Mouse (Mus musculus) intestine, embryonic 15.5 days (tissue): Measurements from ENCODE around the gene Ubtd2. TPM values are rescaled to one million over a fixed set of nuclear protein-coding genes. Genes with fewer than 3 reads are reported as not detected.

Source experiments
- ATAC-seq: fragments of 200-750 bp; cut with Nextera tagmentation; 2 replicates; pipeline ENCODE4 v1.8.0; 2017; ENCODE audit warnings: moderate TSS enrichment, moderate library complexity
- H3K27ac ChIP-seq: fragments of 300-500 bp; sonication (generic); 2 replicates; pipeline ENCODE4 v1.5.1; 2015; ENCODE audit warnings: mild to moderate bottlenecking, inconsistent platforms
- H3K27me3 ChIP-seq: fragments of 300-500 bp; sonication (generic); replicated peaks from 2 replicates; pipeline ENCODE4 v1.6.1; 2015; ENCODE audit warnings: inconsistent platforms
- H3K36me3 ChIP-seq: fragments of 300-500 bp; sonication (generic); 2 replicates; pipeline ENCODE4 v1.6.1; 2015; ENCODE audit warnings: inconsistent platforms
- H3K4me1 ChIP-seq: fragments of 300-500 bp; sonication (generic); replicated peaks from 2 replicates; pipeline ENCODE4 v1.6.1; 2015; ENCODE audit warnings: inconsistent platforms
- H3K4me2 ChIP-seq: fragments of 300-500 bp; sonication (generic); replicated peaks from 2 replicates; pipeline ENCODE4 v1.6.1; 2015; ENCODE audit warnings: mild to moderate bottlenecking, inconsistent platforms
- H3K4me3 ChIP-seq: fragments of 300-500 bp; sonication (generic); replicated peaks from 2 replicates; pipeline ENCODE4 v1.5.1; 2015; ENCODE audit warnings: inconsistent platforms
- H3K9ac ChIP-seq: fragments of 300-500 bp; sonication (generic); 2 replicates; pipeline ENCODE4 v1.6.1; 2015; ENCODE audit warnings: inconsistent platforms
- H3K9me3 ChIP-seq: fragments of 300-500 bp; sonication (generic); 2 replicates; pipeline ENCODE4 v1.6.1; 2016; ENCODE audit warnings: inconsistent platforms
- WGBS: fragments of 180-500 bp; shearing (Covaris S2); methylation state at CpG from one replicate; pipeline ENCODE4 v1.1.7; 2015; 5-methylcytosine and 5-hydroxymethylcytosine counted together
- polyA plus RNA-seq: library from polyadenylated mRNA; unstranded; fragments of >200 nt; fragmentation: Nextera tagmentation; extraction: Ambion mirVana; gene quantifications from 2 replicates; pipeline ENCODE4 v1.2.1, GENCODE M21; 2015

The Ubtd2 gene
- polyA plus RNA-seq: 29.4 and 34.0 TPM in 2 replicates

GRCm38 (mm10) chr11:32454800-32455506 lies at the start of gene Ubtd2:
Ubtd2 (plus strand) TSS chr11:32455370.
- 0% methylated on average over 70 of the region's 86 CpGs for WGBS
- Histone ChIP-seq H3K27me3 (no peaks in the 10 kb centered on the region), H3K4me1 (peaks cover 5% of the 10 kb centered on the region; the same call in 1 of the 2 replicates), H3K27ac (peak within 1 kb of the TSS; percentile 97), H3K36me3 (no peaks in the 10 kb centered on the region), H3K4me2 (peak within 1 kb of the TSS; percentile 92), H3K9ac (peak within 1 kb of the TSS; percentile 95), H3K9me3 (no peaks in the 10 kb centered on the region), H3K4me3 (peak within 1 kb of the TSS; percentile 97)
- peak; percentile 99 for ATAC-seq

GRCm38 (mm10) chr11:32407863-32408262 lies 47.3 kb upstream of the Ubtd2 start:
- Histone ChIP-seq H3K4me3 (no peak overlapping the region), H3K27me3 (no peaks in the 10 kb centered on the region), H3K36me3 (peaks cover 5% of the 10 kb centered on the region; the same call in 1 of the 2 replicates), H3K4me1 (peaks cover 5% of the 10 kb centered on the region), H3K27ac (no peak overlapping the region), H3K9ac (no peak overlapping the region), H3K4me2 (no peak overlapping the region), H3K9me3 (no peaks in the 10 kb centered on the region)
- ATAC-seq: no peak
- WGBS: 84% methylated on average over 3 of the region's 3 CpGs

DNA sequence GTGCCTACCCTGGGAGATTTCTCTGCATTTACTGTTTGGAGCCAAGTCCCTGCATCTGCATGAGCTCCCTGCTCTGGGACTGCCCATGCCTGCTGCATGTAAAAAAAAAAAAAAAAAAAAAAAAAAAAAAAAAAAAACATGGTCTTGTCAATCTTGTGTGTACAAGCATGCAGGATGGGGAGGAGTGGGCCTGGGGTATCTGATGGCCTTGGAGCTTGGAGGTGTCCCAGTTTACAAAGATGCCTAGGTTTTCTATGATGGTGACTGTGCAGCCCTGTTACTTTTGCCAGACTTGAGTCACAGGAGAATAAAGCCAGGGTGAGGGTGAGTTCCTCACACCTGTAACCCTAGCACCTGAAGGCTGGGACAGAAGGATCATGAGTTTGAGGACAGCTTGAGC lies 46.1 kb upstream of the Ubtd2 start:
- H3K27me3 ChIP-seq: no peaks in the 10 kb centered on the region
- no peak overlapping the region for H3K4me3 ChIP-seq
- peaks cover 5% of the 10 kb centered on the region for H3K4me1 ChIP-seq
- 0 out of 2 replicates have a peak, but pooled peaks cover 2% of the 10 kb centered on the region for H3K36me3 ChIP-seq
- H3K9ac ChIP-seq: no peak overlapping the region
- H3K4me2 ChIP-seq: no peak overlapping the region
- no peaks in the 10 kb centered on the region for H3K9me3 ChIP-seq
- ATAC-seq: no peak
- no peak overlapping the region for H3K27ac ChIP-seq

DNA sequence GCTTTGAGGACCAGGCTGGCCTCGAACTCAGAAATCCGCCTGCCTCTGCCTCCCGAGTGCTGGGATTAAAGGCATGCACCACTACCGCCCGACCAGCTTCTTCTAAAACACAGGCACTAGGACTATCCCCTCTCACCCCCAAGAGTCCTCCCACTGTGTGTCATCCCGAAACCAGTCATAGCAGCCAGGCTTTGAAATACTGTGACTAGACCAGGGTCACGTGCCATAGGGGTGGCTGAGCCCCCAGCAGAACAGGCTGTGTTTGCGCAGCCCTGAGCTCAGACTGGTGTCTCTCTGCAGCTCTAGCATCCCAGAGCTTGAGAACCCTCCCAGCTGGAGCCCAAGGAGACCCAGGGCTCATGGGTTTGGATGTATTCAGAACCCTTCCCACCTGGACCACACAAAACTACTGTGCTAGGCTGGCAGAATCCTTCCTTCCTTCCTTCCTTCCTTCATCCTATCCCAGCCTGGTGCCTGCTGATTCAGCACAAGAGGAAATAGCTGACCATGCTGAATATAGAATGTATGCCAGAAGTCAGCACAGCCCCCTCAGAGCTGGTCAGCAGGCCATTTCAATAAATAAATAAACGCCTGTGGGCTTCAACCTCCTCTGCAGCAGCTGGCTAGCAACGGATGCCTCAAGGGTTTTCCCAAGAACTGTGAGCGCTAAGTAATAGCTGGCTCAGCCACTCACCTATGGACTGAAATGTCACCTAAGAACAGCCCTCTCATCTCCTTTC lies 45.2 kb upstream of the Ubtd2 start:
- Histone ChIP-seq H3K27me3 (no peaks in the 10 kb centered on the region), H3K36me3 (0 out of 2 replicates have a peak, but pooled peaks cover 2% of the 10 kb centered on the region), H3K9me3 (no peaks in the 10 kb centered on the region), H3K4me1 (peaks cover 5% of the 10 kb centered on the region), H3K4me2 (no peak overlapping the region), H3K4me3 (no peak overlapping the region), H3K27ac (peak overlapping the region; percentile 44), H3K9ac (no peak overlapping the region)
- 75% methylated on average over 11 of the region's 11 CpGs for WGBS
- peak; percentile 71 for ATAC-seq

- no peak overlapping the region for H3K4me3 ChIP-seq
- H3K27me3 ChIP-seq: no peaks in the 10 kb centered on the region
- no peak for ATAC-seq
- H3K36me3 ChIP-seq: peaks cover 28% of the 10 kb centered on the region
- no peaks in the 10 kb centered on the region for H3K4me1 ChIP-seq
- 77% methylated on average over 5 of the region's 5 CpGs for WGBS
- H3K27ac ChIP-seq: no peak overlapping the region
- no peaks in the 10 kb centered on the region for H3K9me3 ChIP-seq
- no peak overlapping the region for H3K9ac ChIP-seq
- H3K4me2 ChIP-seq: no peak overlapping the region
These were observed 35.2 kb upstream of the Ubtd2 start for GRCm38 (mm10) chr11:32420001-32420400.

GRCm38 (mm10) chr11:32423311-32423710 lies 31.9 kb upstream of the Ubtd2 start:
- Histone ChIP-seq H3K4me3 (no peak overlapping the region), H3K9me3 (no peaks in the 10 kb centered on the region), H3K27ac (no peak overlapping the region), H3K4me1 (no peaks in the 10 kb centered on the region), H3K36me3 (peaks cover 24% of the 10 kb centered on the region), H3K4me2 (no peak overlapping the region), H3K9ac (no peak overlapping the region), H3K27me3 (no peaks in the 10 kb centered on the region)
- no peak for ATAC-seq
- 81% methylated on average over 12 of the region's 12 CpGs for WGBS

- Histone ChIP-seq H3K4me2 (no peak overlapping the region), H3K4me1 (no peaks in the 10 kb centered on the region), H3K4me3 (no peak overlapping the region), H3K9ac (no peak overlapping the region), H3K27me3 (no peaks in the 10 kb centered on the region), H3K9me3 (no peaks in the 10 kb centered on the region), H3K27ac (no peak overlapping the region), H3K36me3 (peaks cover 23% of the 10 kb centered on the region)
- no peak for ATAC-seq
- WGBS: 75% methylated on average over 4 of the region's 4 CpGs
These were observed 30.6 kb upstream of the Ubtd2 start for GRCm38 (mm10) chr11:32424600-32424999.

DNA sequence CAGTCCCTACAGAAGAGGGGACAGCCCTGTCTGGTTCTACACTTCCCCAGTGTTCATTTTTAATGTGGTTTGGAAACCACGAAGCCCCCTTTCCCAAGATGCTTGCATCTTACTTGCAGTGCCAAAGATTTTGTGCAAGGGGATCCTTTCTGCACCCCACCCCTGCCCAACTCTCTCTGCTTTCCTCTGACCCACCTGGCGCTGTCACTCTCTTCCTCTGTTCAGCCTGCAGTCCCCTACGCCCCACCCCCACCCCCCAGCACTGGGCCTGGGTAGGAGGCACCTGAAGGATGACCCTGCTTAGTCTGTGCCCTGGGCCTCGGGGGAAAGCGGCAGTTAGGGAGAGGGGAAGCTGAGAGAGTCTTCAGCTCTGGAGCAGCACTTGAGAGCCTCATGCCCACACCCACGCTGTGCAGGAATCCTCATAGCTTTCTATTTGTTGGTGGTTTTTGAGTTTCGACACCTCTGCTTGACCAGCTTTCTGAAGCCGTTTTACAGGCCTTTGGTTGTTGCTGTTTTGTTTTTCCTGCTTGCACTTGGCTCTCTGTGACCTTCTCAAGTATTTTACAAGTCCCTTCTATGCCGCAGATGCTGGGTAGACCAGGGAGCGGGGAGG lies 30.0 kb upstream of the Ubtd2 start:
- no peak for ATAC-seq
- no peak overlapping the region for H3K4me2 ChIP-seq
- H3K4me1 ChIP-seq: no peaks in the 10 kb centered on the region
- no peak overlapping the region for H3K9ac ChIP-seq
- 73% methylated on average over 10 of the region's 10 CpGs for WGBS
- H3K9me3 ChIP-seq: no peaks in the 10 kb centered on the region
- H3K36me3 ChIP-seq: peaks cover 19% of the 10 kb centered on the region
- no peak overlapping the region for H3K27ac ChIP-seq
- no peaks in the 10 kb centered on the region for H3K27me3 ChIP-seq
- H3K4me3 ChIP-seq: no peak overlapping the region

GRCm38 (mm10) chr11:32427537-32427936 lies 27.6 kb upstream of the Ubtd2 start:
- H3K4me2 ChIP-seq: no peak overlapping the region
- H3K27ac ChIP-seq: no peak overlapping the region
- no peaks in the 10 kb centered on the region for H3K4me1 ChIP-seq
- no peaks in the 10 kb centered on the region for H3K27me3 ChIP-seq
- no peak for ATAC-seq
- no peaks in the 10 kb centered on the region for H3K9me3 ChIP-seq
- 74% methylated on average over 7 of the region's 7 CpGs for WGBS
- no peak overlapping the region for H3K4me3 ChIP-seq
- H3K36me3 ChIP-seq: peaks cover 6% of the 10 kb centered on the region
- H3K9ac ChIP-seq: no peak overlapping the region

DNA sequence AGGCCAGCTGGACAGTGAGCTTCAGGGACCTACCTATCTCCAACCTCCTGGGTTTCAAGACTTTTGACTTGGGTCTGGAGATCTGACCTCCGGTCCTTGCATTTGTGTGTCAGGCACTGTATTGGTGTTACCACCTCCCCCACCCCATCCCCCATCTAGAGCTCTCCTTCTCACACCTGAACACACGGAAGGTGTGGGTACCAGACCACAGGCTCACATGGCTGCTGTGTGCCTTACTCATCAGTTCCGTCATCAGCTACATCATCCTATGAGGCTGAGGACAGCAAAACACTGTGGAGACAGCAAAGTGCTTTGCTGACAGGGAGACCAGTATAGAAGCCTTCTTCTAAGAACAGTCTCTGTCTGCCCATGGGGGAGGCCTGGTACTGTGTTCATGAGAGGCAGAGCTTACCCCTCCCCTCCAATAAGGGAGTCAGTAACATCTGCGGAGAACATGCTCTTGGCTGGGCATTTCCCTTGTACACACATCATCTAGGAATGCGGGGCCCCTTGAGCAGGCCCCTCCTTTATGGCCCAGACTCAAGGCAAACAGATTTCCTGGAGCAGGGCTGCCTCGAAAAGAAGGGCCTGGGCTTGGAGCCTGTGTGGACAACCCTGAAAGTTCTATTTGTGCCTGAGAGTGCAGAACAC lies 19.6 kb upstream of the Ubtd2 start:
- WGBS: 40% methylated on average over 6 of the region's 6 CpGs
- ATAC-seq: peak; percentile 96
- Histone ChIP-seq H3K27me3 (no peaks in the 10 kb centered on the region), H3K4me1 (peaks cover 10% of the 10 kb centered on the region), H3K4me3 (no peak overlapping the region), H3K36me3 (no peaks in the 10 kb centered on the region), H3K9me3 (no peaks in the 10 kb centered on the region), H3K9ac (no peak overlapping the region), H3K27ac (peak overlapping the region; percentile 83), H3K4me2 (no peak overlapping the region; the same call in 1 of the 2 replicates)

- Histone ChIP-seq H3K9ac (no peak overlapping the region), H3K9me3 (no peaks in the 10 kb centered on the region), H3K4me1 (no peaks in the 10 kb centered on the region), H3K4me2 (no peak overlapping the region), H3K36me3 (no peaks in the 10 kb centered on the region), H3K27me3 (no peaks in the 10 kb centered on the region), H3K4me3 (no peak overlapping the region), H3K27ac (no peak overlapping the region)
- ATAC-seq: no peak
- WGBS: 81% methylated on average over 3 of the region's 3 CpGs
These were observed 12.6 kb upstream of the Ubtd2 start for GRCm38 (mm10) chr11:32442576-32442975.

- Histone ChIP-seq H3K27ac (no peak overlapping the region), H3K4me3 (no peak overlapping the region), H3K9me3 (no peaks in the 10 kb centered on the region), H3K4me2 (no peak overlapping the region), H3K9ac (no peak overlapping the region), H3K36me3 (no peaks in the 10 kb centered on the region), H3K27me3 (no peaks in the 10 kb centered on the region), H3K4me1 (no peaks in the 10 kb centered on the region)
- no peak for ATAC-seq
- 48% methylated on average over 1 of the region's 1 CpGs for WGBS
These were observed 10.9 kb upstream of the Ubtd2 start for GRCm38 (mm10) chr11:32444266-32444665.
